Mouse (Mus musculus) bone marrow, adult 2 months (tissue): ENCODE measurements around the gene Naa35. TPM values are rescaled to one million over a fixed set of nuclear protein-coding genes. Genes with fewer than 3 reads are reported as not detected.
"Not testable (repeated sequence)": the region's sequence is repeated elsewhere in the genome, so short reads cannot be mapped to it uniquely, and the experiment has no call there.

Experiments used
- H3K27ac ChIP-seq: fragments of 200-500 bp; 2 replicates; pipeline ENCODE4 v1.5.1; 2012; ENCODE audit warnings: low read depth, mild to moderate bottlenecking, control low read depth, inconsistent platforms, low read length; ENCODE audit not compliant: control insufficient read depth, poor library complexity, insufficient read depth
- H3K4me1 ChIP-seq: fragments of 200-500 bp; 2 replicates; pipeline ENCODE4 v1.6.1; 2011; ENCODE audit warnings: low read length; ENCODE audit not compliant: control insufficient read depth, insufficient read depth
- H3K4me3 ChIP-seq: fragments of 200-500 bp; replicated peaks from 2 replicates; pipeline ENCODE3; 2011; ENCODE audit warnings: mild to moderate bottlenecking, low read depth, low read length, control low read depth; ENCODE audit not compliant: control insufficient read depth
- CTCF ChIP-seq: fragments of 200-500 bp; IDR thresholded peaks from 2 replicates; pipeline ENCODE4 v1.5.1; 2011; ENCODE audit warnings: low read length, control low read depth; ENCODE audit not compliant: control insufficient read depth, insufficient read depth
- POLR2A ChIP-seq: fragments of 200-500 bp; IDR thresholded peaks from 2 replicates; pipeline ENCODE4 v1.6.1; 2011; ENCODE audit warnings: low read depth, mild to moderate bottlenecking, control low read depth, low read length, borderline replicate concordance; ENCODE audit not compliant: control insufficient read depth
- WGBS: fragments of 180-500 bp; shearing (Covaris S2); methylation state at CpG from one replicate; pipeline ENCODE4 v1.1.7; 2018; 5-methylcytosine and 5-hydroxymethylcytosine counted together
- polyA plus RNA-seq: library from polyadenylated mRNA; stranded (reverse); fragments of >200 nt; gene quantifications from 2 replicates; pipeline ENCODE4 v1.2.4, GENCODE M21; 2011; ENCODE audit warnings: low replicate concordance; ENCODE audit not compliant: missing spikeins, insufficient read depth, insufficient read length

Gene Naa35
- polyA plus RNA-seq, 1 experiment: 94.8 TPM

GRCm38 (mm10) chr13:59589672-59590071 lies 4.6 kb downstream of the Naa35 start:
- no peak overlapping the region for H3K4me3 ChIP-seq
- no peak overlapping the region for H3K27ac ChIP-seq
- TF ChIP-seq CTCF (no peak), POLR2A (no peak)
- WGBS: 84% methylated on average over 4 of the region's 4 CpGs
- peaks cover 2% of the 10 kb centered on the region for H3K4me1 ChIP-seq

DNA sequence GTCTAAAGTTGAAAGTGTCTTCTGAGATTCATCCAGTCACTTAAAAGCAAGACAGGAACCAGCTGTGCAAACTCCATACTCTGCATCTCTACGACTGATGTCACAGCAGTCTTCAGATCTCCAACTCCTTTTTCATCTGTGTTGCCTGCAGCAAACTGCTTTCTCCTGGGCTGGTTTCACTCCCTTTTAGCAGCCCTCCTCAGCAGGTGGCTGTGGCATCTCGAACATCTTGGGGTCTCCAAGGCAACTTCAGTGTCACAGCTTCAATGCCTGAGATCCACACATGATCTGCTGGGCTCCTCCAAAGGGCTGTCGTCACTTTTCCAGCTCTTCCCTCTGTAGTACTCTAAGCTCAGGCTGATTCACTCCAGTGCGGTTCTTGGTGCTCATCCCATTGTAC lies 5.6 kb downstream of the Naa35 start:
- H3K27ac ChIP-seq: no peak overlapping the region
- no peak for TF ChIP-seq POLR2A
- no peak for TF ChIP-seq CTCF
- WGBS: 90% methylated on average over 4 of the region's 4 CpGs
- H3K4me3 ChIP-seq: no peak overlapping the region
- peaks cover 2% of the 10 kb centered on the region for H3K4me1 ChIP-seq

- H3K4me1 ChIP-seq, H3K27ac ChIP-seq, H3K4me3 ChIP-seq: not testable (repeated sequence)
- WGBS: 81% methylated on average over 3 of the region's 3 CpGs
These were observed 7.0 kb downstream of the Naa35 start for GRCm38 (mm10) chr13:59592058-59592457.

- WGBS: 67% methylated on average over 1 of the region's 1 CpGs
- TF ChIP-seq POLR2A: no peak
- TF ChIP-seq CTCF: no peak
- Histone ChIP-seq H3K4me1 (no peaks in the 10 kb centered on the region; the same call in 1 of the 2 replicates), H3K27ac (no peak overlapping the region), H3K4me3 (no peak overlapping the region)
These were observed 7.6 kb downstream of the Naa35 start for GRCm38 (mm10) chr13:59592630-59593029.

DNA sequence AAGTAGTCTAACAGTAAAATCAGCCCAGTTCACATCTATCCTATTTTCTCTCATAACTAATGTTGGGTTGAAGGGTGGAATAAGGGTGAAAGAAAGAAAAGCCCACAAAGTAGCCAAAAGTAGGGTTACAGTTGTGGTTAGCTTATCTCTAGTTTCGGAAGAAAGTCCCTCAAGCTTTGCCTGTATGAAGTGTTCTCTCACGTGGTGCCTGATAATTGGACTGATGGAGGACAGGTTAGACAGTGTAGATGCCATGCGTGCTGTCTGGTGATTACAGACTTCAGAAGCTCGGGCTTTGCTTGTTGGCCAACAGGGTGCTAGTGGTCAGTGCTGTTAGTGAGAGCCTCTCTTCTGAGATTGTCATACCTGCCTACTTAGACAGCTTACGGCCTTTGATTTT lies 18.0 kb downstream of the Naa35 start:
- no peaks in the 10 kb centered on the region for H3K4me1 ChIP-seq
- TF ChIP-seq POLR2A (no peak), CTCF (no peak)
- 65% methylated on average over 5 of the region's 5 CpGs for WGBS
- no peak overlapping the region for H3K27ac ChIP-seq
- H3K4me3 ChIP-seq: no peak overlapping the region

- Histone ChIP-seq H3K27ac (no peak overlapping the region), H3K4me1 (no peaks in the 10 kb centered on the region), H3K4me3 (no peak overlapping the region)
- 86% methylated on average over 1 of the region's 1 CpGs for WGBS
- no peak for TF ChIP-seq POLR2A
- no peak for TF ChIP-seq CTCF
These were observed 19.5 kb downstream of the Naa35 start for GRCm38 (mm10) chr13:59604511-59604910.

GRCm38 (mm10) chr13:59605221-59605922 lies 20.3 kb downstream of the Naa35 start:
- no peak overlapping the region for H3K27ac ChIP-seq
- WGBS: 69% methylated on average over 10 of the region's 10 CpGs
- TF ChIP-seq POLR2A (no peak), CTCF (no peak)

DNA sequence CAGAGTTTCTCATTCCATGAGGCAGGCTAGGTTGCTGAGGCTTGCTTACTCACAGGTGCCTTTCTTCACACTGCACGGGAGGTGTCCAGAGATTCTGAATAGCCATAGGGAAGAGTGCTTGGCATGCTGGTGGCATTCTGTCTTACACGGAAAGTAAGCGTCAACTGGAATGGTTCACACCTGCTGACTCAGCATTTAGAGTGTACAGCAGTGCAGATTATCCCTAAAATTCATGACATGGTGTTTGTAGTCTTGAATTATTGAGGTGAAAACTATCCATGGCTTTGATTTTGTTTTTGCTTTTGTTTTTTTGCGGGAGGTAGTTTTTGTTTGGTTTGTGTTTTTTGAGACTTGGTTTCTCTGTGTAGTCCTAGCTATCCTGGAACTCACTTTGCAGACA lies 24.8 kb downstream of the Naa35 start:
- 92% methylated on average over 4 of the region's 4 CpGs for WGBS
- Histone ChIP-seq H3K4me1 (no peaks in the 10 kb centered on the region), H3K4me3 (no peak overlapping the region), H3K27ac (no peak overlapping the region)
- TF ChIP-seq CTCF: no peak
- no peak for TF ChIP-seq POLR2A

More at GRCm38 (mm10) chr13:59605221-59605922, 20.3 kb downstream of the Naa35 start:
- no peak overlapping the region for H3K4me3 ChIP-seq
- no peaks in the 10 kb centered on the region for H3K4me1 ChIP-seq

DNA sequence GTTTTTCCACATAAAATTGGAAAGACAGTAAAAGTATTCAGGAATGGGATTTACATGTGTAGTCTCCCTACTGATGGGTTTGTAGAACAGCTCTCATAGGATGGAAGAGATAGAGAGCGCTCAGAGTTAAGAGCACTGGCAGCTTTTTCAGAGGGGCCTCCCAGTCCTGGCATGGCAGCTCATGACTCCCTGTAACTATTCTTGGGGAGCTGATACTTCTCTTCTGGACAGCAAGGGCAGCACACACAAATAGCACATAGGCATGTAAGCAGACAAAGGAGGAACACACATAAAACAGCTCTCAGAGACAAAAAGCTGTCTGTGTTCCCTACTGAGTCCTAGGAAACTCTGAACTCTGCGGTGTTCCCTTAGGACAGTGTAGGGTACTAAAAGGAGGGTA lies 25.4 kb downstream of the Naa35 start:
- H3K27ac ChIP-seq: no peak overlapping the region
- WGBS: 92% methylated on average over 2 of the region's 2 CpGs
- H3K4me1 ChIP-seq: no peaks in the 10 kb centered on the region
- TF ChIP-seq CTCF: no peak
- TF ChIP-seq POLR2A: no peak
- no peak overlapping the region for H3K4me3 ChIP-seq
